Mouse (Mus musculus): ENCODE results near the gene Hpse2.

The Hpse2 gene

GRCm38 (mm10) chr19:42948114-42948636 lies 440.0 kb downstream of the Hpse2 start:
- DNase-seq (ENCODE audit: low spot score), result no peak

- DNase-seq (ENCODE audit: low spot score), result no peak
Measured at GRCm38 (mm10) chr19:42937544-42937943, 450.6 kb downstream of the Hpse2 start.

- no peak for DNase-seq (ENCODE audit: low spot score)
Measured at GRCm38 (mm10) chr19:42936661-42937193, 451.4 kb downstream of the Hpse2 start.

GRCm38 (mm10) chr19:42929702-42930101 lies 458.5 kb downstream of the Hpse2 start:
- no peak for DNase-seq (ENCODE audit: low spot score)

- no peak for DNase-seq (ENCODE audit: low spot score)
Measured at GRCm38 (mm10) chr19:42928271-42928670, 459.9 kb downstream of the Hpse2 start.

- no peak for DNase-seq (ENCODE audit: low spot score)
Measured at GRCm38 (mm10) chr19:42922610-42923009, 465.5 kb downstream of the Hpse2 start.

GRCm38 (mm10) chr19:42913703-42914102 lies 474.5 kb downstream of the Hpse2 start:
- no peak for DNase-seq (ENCODE audit: low spot score)

- no peak for DNase-seq (ENCODE audit: low spot score)
Measured at GRCm38 (mm10) chr19:42909719-42910118, 478.4 kb downstream of the Hpse2 start.

GRCm38 (mm10) chr19:42908553-42908952 lies 479.6 kb downstream of the Hpse2 start:
- DNase-seq (ENCODE audit: low spot score), result no peak

GRCm38 (mm10) chr19:42906328-42906727 lies 481.8 kb downstream of the Hpse2 start:
- no peak for DNase-seq (ENCODE audit: low spot score)

- DNase-seq (ENCODE audit: low spot score), result no peak
Measured at GRCm38 (mm10) chr19:42904726-42905125, 483.4 kb downstream of the Hpse2 start.

GRCm38 (mm10) chr19:42904240-42904639 lies 483.9 kb downstream of the Hpse2 start:
- DNase-seq (ENCODE audit: low spot score), result no peak

- no peak for DNase-seq (ENCODE audit: low spot score)
Measured at GRCm38 (mm10) chr19:42903840-42904239, 484.3 kb downstream of the Hpse2 start.

GRCm38 (mm10) chr19:42902410-42903021 lies 485.6 kb downstream of the Hpse2 start:
- no peak for DNase-seq (ENCODE audit: low spot score)

GRCm38 (mm10) chr19:42891599-42891998 lies 496.6 kb downstream of the Hpse2 start:
- no peak for DNase-seq (ENCODE audit: low spot score)

GRCm38 (mm10) chr19:42877653-42878052 lies 510.5 kb downstream of the Hpse2 start:
- DNase-seq (ENCODE audit: low spot score), result no peak

GRCm38 (mm10) chr19:42876563-42876962 lies 511.6 kb downstream of the Hpse2 start:
- no peak for DNase-seq (ENCODE audit: low spot score)

GRCm38 (mm10) chr19:42869663-42870530 lies 518.3 kb downstream of the Hpse2 start:
- no peak for DNase-seq (ENCODE audit: low spot score)

- DNase-seq (ENCODE audit: low spot score), result no peak
Measured at GRCm38 (mm10) chr19:42868958-42869662, 519.0 kb downstream of the Hpse2 start.

GRCm38 (mm10) chr19:42863013-42863412 lies 525.1 kb downstream of the Hpse2 start:
- no peak for DNase-seq (ENCODE audit: low spot score)

- no peak for DNase-seq (ENCODE audit: low spot score)
Measured at GRCm38 (mm10) chr19:42857096-42857495, 531.1 kb downstream of the Hpse2 start.

- no peak for DNase-seq (ENCODE audit: low spot score)
Measured at GRCm38 (mm10) chr19:42855649-42856048, 532.5 kb downstream of the Hpse2 start.
